Comparison of ENCODE assay signal across 8 mouse cellular contexts in the genomic region with DNA sequence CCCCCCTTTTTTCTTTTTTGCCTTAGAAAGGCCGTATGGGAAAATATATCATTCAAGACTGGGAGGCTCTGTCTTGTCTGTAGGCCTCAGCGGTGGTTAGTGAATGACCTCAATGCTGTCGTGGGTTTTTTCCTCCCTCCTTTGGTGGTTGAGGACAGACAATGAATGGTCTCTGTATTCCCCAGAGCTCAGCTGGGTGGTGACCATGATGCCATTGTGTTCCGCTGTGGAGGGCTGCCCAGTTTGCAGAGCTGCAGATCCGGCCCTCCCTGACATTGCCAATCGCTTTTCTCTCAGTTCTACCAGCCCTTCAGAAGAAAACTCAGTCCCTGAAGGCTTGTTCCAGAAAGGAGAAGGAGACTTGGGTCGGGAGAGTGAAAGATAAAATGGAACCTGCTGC. TPM values are rescaled to one million over a fixed set of nuclear protein-coding genes. Genes with fewer than 3 reads are reported as not detected.
A peak's percentile ranks its signal among the peaks of the same experiment; 100 is the strongest.
DNase-seq lines count a peak whose midpoint lies in the region; ATAC-seq lines count a peak whose summit lies in the region.

No protein-coding gene starts in this region.

- intact Hi-C loops in left cerebral cortex, postnatal 10 days (cut with DNase I): loop anchor here (5.0 kb wide), 2 partner anchors 64 to 174 kb away; partner anchors contain the start of gene Gpm6b

- no peak for ATAC-seq in erythroblast, adult 5-6 weeks (replicated peaks; ENCODE audit: low FRiP score, poor library complexity, severe bottlenecking)

- DNase-seq in embryo, embryonic 10 days (ENCODE audit: low spot score): peak; percentile 35
- DNase-seq in embryo, embryonic 9.5 days (ENCODE audit: extremely low spot score): no peak
- DNase-seq in frontal cortex, adult 2 months (ENCODE audit: extremely low spot score in 1 of 2, low spot score in 1 of 2): peak; percentile 11 to 50
- peak; percentile 32 to 37 for DNase-seq in left cerebral cortex, postnatal 10 days (ENCODE audit: extremely low spot score in 1 of 2, low spot score in 2 of 2)
- DNase-seq in right cerebral cortex, postnatal 10 days (ENCODE audit: low spot score in 2 of 2): peak; percentile 76 to 78
- DNase-seq in c-Kit-positive CD71-positive TER-119-positive erythroid progenitor cells, embryonic 14.5 days (ENCODE audit: low spot score): no peak
- DNase-seq in adrenal gland, adult 8-10 months: no peak

RNA-seq across cellular contexts. Expression of gene Gemin8, which starts 3.5 kb away (rescaled TPM):
- 15.6 and 16.4 TPM in 2 replicates for polyA plus RNA-seq in frontal cortex, adult 2 months (2012; rRNA removed)
- total RNA-seq in left cerebral cortex, postnatal 10 days (2021): 10 to 100 TPM; 10.1 to 10.8 TPM
- 0.42 and 11.7 TPM in 2 replicates for total RNA-seq in erythroblast, adult 5-6 weeks (2015; ENCODE audit: low replicate concordance)
- 2.2 TPM in 2 replicates for total RNA-seq in erythroblast, adult 5-6 weeks (2017; ENCODE audit: low replicate concordance)
- 10 to 100 TPM in 3 of 4 experiments, 1 to 10 TPM in 1; 8.4 to 13.3 (median 11.6) TPM for total RNA-seq in adrenal gland, adult 8-10 months (2022)

Comparison
In these comparisons a context has a peak if more than half of its experiments do, and no peak if none do; other contexts are left out.
1. DNase-seq: peak in embryo, embryonic 10 days (single experiment), frontal cortex, adult 2 months (2 of 2), left cerebral cortex, postnatal 10 days (2 of 2) and right cerebral cortex, postnatal 10 days (2 of 2); none in embryo, embryonic 9.5 days (single experiment), c-Kit-positive CD71-positive TER-119-positive erythroid progenitor cells, embryonic 14.5 days (single experiment) and adrenal gland, adult 8-10 months (single experiment).